Mouse (Mus musculus) left cerebral cortex, postnatal 36 days (tissue): ENCODE results near the gene Gabrr2. TPM values are rescaled to one million over a fixed set of nuclear protein-coding genes. Genes with fewer than 3 reads are reported as not detected.

Experiments
- DNase-seq, 2 experiments: peaks; one replicate each; pipeline ENCODE4 v3.0.0; 2021 to 2022; ENCODE audit warnings: low spot score in 2 of 2, mixed read lengths in 1 of 2
- intact Hi-C: fragments of 180-260 bp; cut with DNase I; formaldehyde crosslinking; loops from one replicate; pipeline ENCODE4 v1.15.1; 2025
- total RNA-seq, 2 experiments: library from RNA; stranded (reverse); gene quantifications; 2 replicates each; pipeline ENCODE4 v1.2.3; 2021

The Gabrr2 gene
- total RNA-seq, 2 experiments from 2014 or later, result 0.57 to 0.64 TPM

GRCm38 (mm10) chr4:33125409-33126084, 62.7 kb downstream of the Gabrr2 start:
- intact Hi-C loops, result loop anchor here (2.0 kb wide), 1 partner anchor 167 kb away; no protein-coding TSS in a partner anchor
- no peak for DNase-seq

- DNase-seq, result no peak
- intact Hi-C loops, result no loop called here
These were observed 69.4 kb downstream of the Gabrr2 start, which contains the start of gene Gabrr1 for GRCm38 (mm10) chr4:33132221-33132620. Gene Gabrr1, plus strand, starts transcription at chr4:33132521.

Other genes with a start within 250 kb of the Gabrr2 start
- 10 to 100 TPM; 41.9 to 56.6 TPM for gene Ankrd6, start 112.2 kb upstream of the Gabrr2 start, total RNA-seq
- 10 to 100 TPM; 83.2 to 90.1 TPM for gene Rragd, start 80.0 kb upstream of the Gabrr2 start, total RNA-seq
- 100 to 1,000 TPM; 102 to 110 TPM for gene Ube2j1, start 31.6 kb upstream of the Gabrr2 start, total RNA-seq
- under 1 TPM in 1 of 2 experiments, not detected in 1; 0.27 TPM for gene Gabrr1, start 69.5 kb downstream of the Gabrr2 start, total RNA-seq
- gene Pm20d2, start 126.7 kb downstream of the Gabrr2 start, total RNA-seq, result 1 to 10 TPM; 5.8 to 6.1 TPM
- 10 to 100 TPM; 23.6 to 26.8 TPM for gene Srsf12, start 146.0 kb downstream of the Gabrr2 start, total RNA-seq
- 100 to 1,000 TPM; 141 to 143 TPM for gene Pnrc1, start 227.2 kb downstream of the Gabrr2 start, total RNA-seq
- gene Rngtt, start 247.3 kb downstream of the Gabrr2 start, total RNA-seq, result 10 to 100 TPM; 21.8 to 29.0 TPM